Mouse (Mus musculus): ENCODE measurements around the gene Fkbp15. TPM values are rescaled to one million over a fixed set of nuclear protein-coding genes. Genes with fewer than 3 reads are reported as not detected.

Fkbp15 gene
- polyA plus RNA-seq, 1 experiment from 2014 or later: 15.0 TPM

- Histone ChIP-seq H3K27ac (replicated peaks) (peak overlapping the region; percentile 67), H3K27me3 (ENCODE audit: control insufficient read depth, insufficient read depth, low read length) (no peaks in the 10 kb centered on the region), H3K9me3 (ENCODE audit: control insufficient read depth, low read length) (no peaks in the 10 kb centered on the region), H3K36me3 (ENCODE audit: control insufficient read depth, insufficient read depth, low read length) (peaks cover 9% of the 10 kb centered on the region), H3K9ac (ENCODE audit: low read length) (0 out of 2 replicates have a peak overlapping the region, but pooled peaks have one; percentile 4), H3K4me2 (replicated peaks; ENCODE audit: low read depth) (no peak overlapping the region), H3K4me3 (ENCODE audit: low read depth, low read length) (no peak overlapping the region), H3K4me1 (replicated peaks; ENCODE audit: control insufficient read depth, insufficient read depth) (no peaks in the 10 kb centered on the region; the same call in 1 of the 2 replicates)
- DNase-seq (ENCODE audit: low spot score): no peak
- peak; percentile 49; the same call in 1 of the 2 replicates for ATAC-seq (ENCODE audit: low FRiP score, low TSS enrichment)
- TF ChIP-seq CTCF (IDR thresholded peaks at IDR 0.05; ENCODE audit: low read depth): no peak
- TF ChIP-seq EP300 (optimal IDR thresholded peaks at IDR 0.05): no peak
- WGBS: 31% methylated on average over 9 of the region's 9 CpGs
Measured at GRCm38 (mm10) chr4:62347605-62348328, 12.6 kb downstream of the Fkbp15 start.

- Histone ChIP-seq H3K4me1 (replicated peaks; ENCODE audit: control insufficient read depth, insufficient read depth) (no peaks in the 10 kb centered on the region; the same call in 1 of the 2 replicates), H3K36me3 (ENCODE audit: control insufficient read depth, insufficient read depth, low read length) (peaks cover 6% of the 10 kb centered on the region), H3K4me3 (ENCODE audit: low read depth, low read length) (no peak overlapping the region), H3K9me3 (ENCODE audit: control insufficient read depth, low read length) (no peaks in the 10 kb centered on the region), H3K27ac (replicated peaks) (no peak overlapping the region), H3K27me3 (ENCODE audit: control insufficient read depth, insufficient read depth, low read length) (no peaks in the 10 kb centered on the region), H3K4me2 (replicated peaks; ENCODE audit: low read depth) (no peak overlapping the region), H3K9ac (ENCODE audit: low read length) (no peak overlapping the region)
- DNase-seq (ENCODE audit: low spot score) (no peak), ATAC-seq (ENCODE audit: low FRiP score, low TSS enrichment) (no peak)
- 80% methylated on average over 4 of the region's 4 CpGs for WGBS
- no peak for TF ChIP-seq EP300 (optimal IDR thresholded peaks at IDR 0.05)
- no peak for TF ChIP-seq CTCF (IDR thresholded peaks at IDR 0.05; ENCODE audit: low read depth)
Measured at GRCm38 (mm10) chr4:62345827-62346226, 14.5 kb downstream of the Fkbp15 start.

- H3K4me2 ChIP-seq (replicated peaks; ENCODE audit: low read depth): no peak overlapping the region
- H3K4me3 ChIP-seq (ENCODE audit: low read depth, low read length): no peak overlapping the region
- DNase-seq (ENCODE audit: low spot score) (no peak), ATAC-seq (ENCODE audit: low FRiP score, low TSS enrichment) (no peak)
- no peaks in the 10 kb centered on the region for H3K9me3 ChIP-seq (ENCODE audit: control insufficient read depth, low read length)
- TF ChIP-seq CTCF (IDR thresholded peaks at IDR 0.05; ENCODE audit: low read depth) (peak; percentile 62), EP300 (optimal IDR thresholded peaks at IDR 0.05) (no peak)
- 100% methylated on average over 1 of the region's 1 CpGs for WGBS
- H3K9ac ChIP-seq (ENCODE audit: low read length): no peak overlapping the region
- H3K27ac ChIP-seq (replicated peaks): no peak overlapping the region
- no peaks in the 10 kb centered on the region; the same call in 1 of the 2 replicates for H3K4me1 ChIP-seq (replicated peaks; ENCODE audit: control insufficient read depth, insufficient read depth)
- no peaks in the 10 kb centered on the region for H3K27me3 ChIP-seq (ENCODE audit: control insufficient read depth, insufficient read depth, low read length)
- peaks cover 6% of the 10 kb centered on the region for H3K36me3 ChIP-seq (ENCODE audit: control insufficient read depth, insufficient read depth, low read length)
Measured at GRCm38 (mm10) chr4:62344000-62344399, 16.3 kb downstream of the Fkbp15 start.

- ATAC-seq (ENCODE audit: low FRiP score, low TSS enrichment) (no peak), DNase-seq (ENCODE audit: low spot score) (no peak)
- TF ChIP-seq EP300 (optimal IDR thresholded peaks at IDR 0.05) (no peak), CTCF (IDR thresholded peaks at IDR 0.05; ENCODE audit: low read depth) (no peak)
- WGBS: 85% methylated on average over 5 of the region's 5 CpGs
- Histone ChIP-seq H3K36me3 (ENCODE audit: control insufficient read depth, insufficient read depth, low read length) (peaks cover 5% of the 10 kb centered on the region; the same call in 1 of the 2 replicates), H3K9ac (ENCODE audit: low read length) (no peak overlapping the region), H3K9me3 (ENCODE audit: control insufficient read depth, low read length) (no peaks in the 10 kb centered on the region), H3K4me1 (replicated peaks; ENCODE audit: control insufficient read depth, insufficient read depth) (no peaks in the 10 kb centered on the region), H3K27ac (replicated peaks) (no peak overlapping the region), H3K4me2 (replicated peaks; ENCODE audit: low read depth) (no peak overlapping the region), H3K27me3 (ENCODE audit: control insufficient read depth, insufficient read depth, low read length) (no peaks in the 10 kb centered on the region), H3K4me3 (ENCODE audit: low read depth, low read length) (no peak overlapping the region)
Measured at GRCm38 (mm10) chr4:62338536-62338935, 21.8 kb downstream of the Fkbp15 start.

- Histone ChIP-seq H3K27ac (replicated peaks) (no peak overlapping the region), H3K9ac (ENCODE audit: low read length) (no peak overlapping the region), H3K4me3 (ENCODE audit: low read depth, low read length) (no peak overlapping the region), H3K27me3 (ENCODE audit: control insufficient read depth, insufficient read depth, low read length) (no peaks in the 10 kb centered on the region), H3K4me2 (replicated peaks; ENCODE audit: low read depth) (no peak overlapping the region), H3K4me1 (replicated peaks; ENCODE audit: control insufficient read depth, insufficient read depth) (no peaks in the 10 kb centered on the region), H3K9me3 (ENCODE audit: control insufficient read depth, low read length) (no peaks in the 10 kb centered on the region), H3K36me3 (ENCODE audit: control insufficient read depth, insufficient read depth, low read length) (peaks cover 4% of the 10 kb centered on the region)
- TF ChIP-seq CTCF (IDR thresholded peaks at IDR 0.05; ENCODE audit: low read depth) (peak; percentile 59), EP300 (optimal IDR thresholded peaks at IDR 0.05) (no peak)
- ATAC-seq (ENCODE audit: low FRiP score, low TSS enrichment): no peak
- 76% methylated on average over 5 of the region's 5 CpGs for WGBS
- DNase-seq (ENCODE audit: low spot score): no peak
Measured at GRCm38 (mm10) chr4:62331977-62332376, 28.4 kb downstream of the Fkbp15 start.
